Mouse (Mus musculus): ENCODE results near the gene Ddx39b.
A peak's percentile ranks its signal among the peaks of the same experiment; 100 is the strongest.
"Not testable (repeated sequence)": the region's sequence is repeated elsewhere in the genome, so short reads cannot be mapped to it uniquely, and the experiment has no call there.

Gene Ddx39b

DNA sequence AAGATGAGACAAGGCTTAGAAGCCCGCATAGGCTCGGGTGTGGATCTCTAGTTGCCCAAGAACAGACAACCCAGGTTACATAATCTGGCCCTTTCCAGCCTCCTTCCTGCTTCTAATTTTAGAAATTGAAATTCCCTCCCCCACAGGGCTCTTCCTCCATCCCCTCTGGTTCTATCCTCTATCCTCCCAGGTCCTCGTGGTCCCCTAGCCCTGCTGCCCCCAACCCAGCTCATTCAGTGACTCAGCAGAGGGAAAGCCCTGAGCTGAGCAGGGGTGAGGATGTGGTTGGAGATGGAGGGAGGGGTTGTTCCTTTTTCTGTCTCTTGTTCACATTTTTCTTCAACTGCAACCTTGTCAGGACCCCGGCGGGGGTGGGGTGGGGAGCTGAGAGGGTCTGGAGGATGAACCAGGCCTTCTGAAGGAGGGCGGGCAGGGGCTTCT is 21.9 kb upstream of the Ddx39b start:
- DNase-seq (ENCODE audit: low spot score): no peak

DNA sequence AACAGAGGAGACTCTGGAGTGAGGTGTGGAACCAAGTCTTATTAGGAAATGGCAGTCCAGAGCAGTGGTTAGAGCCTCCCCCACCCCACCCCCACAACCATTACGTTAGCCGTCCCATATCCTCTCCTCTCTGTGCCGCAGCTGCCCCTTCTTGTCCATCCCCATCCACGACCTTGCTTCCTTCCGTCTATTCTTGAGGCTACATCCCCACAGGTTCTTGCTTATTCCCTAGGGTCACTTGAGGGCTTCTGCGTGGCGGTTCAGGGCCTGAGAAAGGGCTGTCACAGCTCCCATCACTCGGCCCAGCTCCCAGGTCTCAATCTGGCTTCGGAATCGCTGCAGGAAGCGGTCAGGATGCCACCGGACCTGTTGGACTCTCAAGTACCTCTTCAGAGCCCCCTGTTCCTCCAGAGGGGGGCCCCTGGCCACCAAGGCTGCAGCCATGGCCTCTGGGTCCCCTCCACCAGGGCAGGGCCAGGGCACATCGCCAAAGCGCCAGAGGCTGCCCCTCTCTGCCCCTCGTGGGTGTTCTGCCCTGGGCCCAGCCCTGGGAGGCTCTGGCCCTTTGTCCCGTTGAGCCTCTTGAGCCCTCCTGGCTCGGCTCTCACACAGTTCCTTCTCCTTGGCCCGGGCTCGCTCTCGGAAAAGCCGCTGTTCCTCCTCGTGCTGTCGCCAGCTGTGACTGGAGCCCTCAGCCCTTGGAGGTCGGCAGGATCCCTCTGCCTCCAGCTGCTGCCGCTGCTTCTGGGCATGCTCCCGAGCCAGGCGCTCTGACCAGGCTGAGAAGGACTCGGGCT is 21.2 kb upstream of the Ddx39b start, which contains the start of gene Gm16181:
TSS of gene Gm16181 (plus strand) at position 679 of the 797 bp plus-strand sequence.
- no peak for DNase-seq (ENCODE audit: low spot score)

DNA sequence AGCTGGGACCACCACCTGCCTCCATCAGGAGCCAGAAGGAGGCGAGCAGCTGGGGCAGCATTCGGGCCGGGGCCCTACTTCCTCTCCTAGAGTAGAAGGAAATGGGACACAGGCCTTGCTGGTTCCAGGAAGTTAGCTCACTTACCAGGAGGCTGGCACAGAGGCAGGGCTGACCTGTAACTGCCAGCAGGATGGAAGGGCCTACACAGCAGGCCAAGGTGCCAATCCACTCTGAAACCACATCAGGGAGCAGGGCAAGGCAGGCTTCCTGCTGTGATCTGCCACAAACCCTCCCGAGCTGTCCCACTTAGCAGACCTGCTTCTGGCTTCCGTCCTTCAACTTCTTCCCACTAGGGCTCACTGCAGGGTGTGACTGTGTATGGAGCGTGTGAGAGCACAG is 19.2 kb upstream of the Ddx39b start:
- DNase-seq (ENCODE audit: low spot score): no peak

DNA sequence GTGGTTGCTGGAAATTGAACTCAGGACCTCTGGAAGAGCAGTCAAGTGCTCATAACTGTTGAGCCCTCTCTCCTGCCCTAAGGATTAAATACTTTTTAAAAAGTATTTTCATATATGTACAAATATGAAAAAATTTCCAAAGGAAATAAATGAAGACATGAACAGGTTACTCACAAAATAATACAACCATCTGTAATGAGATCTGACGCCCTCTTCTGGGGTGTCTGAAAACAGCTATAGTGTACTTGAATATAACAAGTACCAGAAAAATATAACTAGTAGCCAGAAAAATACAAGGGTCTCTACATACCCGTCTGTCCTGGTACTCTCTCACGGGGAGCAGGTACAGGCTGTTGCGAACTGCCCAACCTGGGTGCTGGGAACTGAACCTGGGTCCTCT is 16.9 kb upstream of the Ddx39b start:
- DNase-seq (ENCODE audit: low spot score): no peak

DNA sequence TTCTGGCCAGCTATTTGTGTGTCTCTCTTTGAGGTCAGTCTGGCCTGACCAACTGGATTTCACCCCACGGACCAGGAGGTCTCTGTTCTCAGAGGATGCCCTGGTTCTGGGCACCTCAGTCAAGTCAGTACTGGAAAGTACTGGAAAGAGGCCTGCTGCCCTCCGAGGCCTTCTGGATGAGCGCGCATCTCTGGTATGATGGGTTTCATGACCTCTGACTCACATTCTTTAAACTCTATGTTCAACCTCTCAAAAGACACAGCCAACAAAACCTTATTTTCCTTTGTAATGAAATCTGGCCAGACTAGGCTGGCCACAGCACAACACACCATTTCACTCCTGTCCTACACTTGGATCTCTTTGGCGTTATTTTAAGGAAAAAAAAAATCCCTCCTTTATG is 16.1 kb upstream of the Ddx39b start:
- DNase-seq (ENCODE audit: low spot score): no peak

DNA sequence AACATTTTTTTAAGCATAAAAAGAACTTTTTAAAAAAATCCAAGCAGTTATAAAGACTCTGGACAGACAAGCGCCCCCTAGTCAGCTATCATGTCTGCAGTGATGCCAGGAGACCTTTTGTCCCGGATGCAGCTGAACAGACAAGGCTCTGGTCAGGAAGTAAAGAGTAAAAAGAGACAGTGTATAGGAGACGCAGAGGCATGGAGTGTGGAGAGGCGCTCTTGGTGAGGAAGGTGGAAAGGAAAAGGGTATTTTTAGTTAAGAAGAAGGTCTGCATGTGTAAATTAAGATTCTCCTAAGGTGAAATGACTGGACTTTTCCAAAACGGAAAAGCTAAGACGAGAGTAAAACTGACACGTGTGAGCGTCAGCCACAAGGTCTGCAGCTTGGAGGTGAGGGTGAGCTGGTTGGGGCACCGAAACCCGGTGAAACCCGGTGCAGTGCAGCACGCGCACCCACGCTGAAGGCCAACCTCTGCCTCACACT is 14.9 kb upstream of the Ddx39b start:
- no peak for DNase-seq (ENCODE audit: low spot score)

DNA sequence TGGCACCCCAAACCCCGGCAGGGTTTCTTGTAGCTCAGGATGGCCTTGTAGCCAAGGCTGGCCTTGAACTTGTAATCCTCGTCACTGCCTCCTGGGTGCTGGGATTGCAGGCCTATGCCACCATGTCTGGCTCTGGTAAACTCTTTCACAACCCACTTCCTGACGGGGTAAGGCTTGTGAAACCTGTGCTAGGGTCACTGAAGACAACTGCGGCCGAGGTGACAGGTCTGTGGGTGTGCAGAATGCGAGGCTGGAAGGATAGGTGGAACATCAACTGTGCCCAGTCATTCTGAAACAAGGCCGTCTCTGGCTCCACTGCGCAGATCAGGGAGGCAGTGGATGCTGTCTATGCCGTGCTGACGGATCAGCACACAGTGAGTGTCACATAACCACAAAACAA is 10.5 kb upstream of the Ddx39b start:
- DNase-seq (ENCODE audit: low spot score): no peak

DNA sequence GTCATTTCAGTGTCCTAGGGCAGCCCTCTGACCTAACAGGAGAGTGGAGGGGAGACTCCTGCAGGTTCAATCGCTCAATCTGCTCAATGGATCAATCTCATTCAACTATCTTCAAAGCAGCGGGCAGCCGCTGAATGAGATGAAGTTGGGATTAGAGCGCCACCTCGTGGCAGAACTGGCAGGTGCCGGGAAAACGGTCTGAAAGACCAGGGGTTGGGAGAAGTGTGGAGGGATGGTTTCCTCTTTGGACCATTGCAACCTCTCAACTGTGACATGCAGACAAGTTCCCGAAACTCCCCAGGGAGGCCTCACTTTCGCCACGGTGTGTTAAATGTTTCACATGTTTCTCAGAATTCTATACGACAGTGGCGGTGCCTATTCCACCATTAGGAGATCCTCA is 9.5 kb upstream of the Ddx39b start:
- peak; percentile 86 for DNase-seq (ENCODE audit: low spot score)

DNA sequence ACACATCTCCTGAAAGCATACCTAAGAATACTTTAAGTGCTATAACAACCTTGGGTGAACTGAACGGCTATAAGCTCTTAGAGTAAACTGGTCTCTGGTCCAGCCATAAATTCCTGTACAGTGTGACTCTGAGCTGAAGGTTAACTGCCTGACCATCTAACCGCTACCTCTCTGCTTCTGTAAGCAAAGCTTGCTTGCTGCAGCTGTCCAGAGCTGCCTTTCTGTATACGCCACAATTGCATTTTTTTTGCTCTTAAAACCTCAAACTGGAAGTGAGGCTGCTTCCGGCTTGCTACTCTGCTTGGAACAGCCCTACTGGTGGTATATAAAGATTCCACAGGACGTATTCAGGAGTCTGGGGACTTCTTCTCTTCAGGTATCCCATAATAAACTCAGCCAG is 8.9 kb upstream of the Ddx39b start:
- DNase-seq (ENCODE audit: low spot score): no peak

DNA sequence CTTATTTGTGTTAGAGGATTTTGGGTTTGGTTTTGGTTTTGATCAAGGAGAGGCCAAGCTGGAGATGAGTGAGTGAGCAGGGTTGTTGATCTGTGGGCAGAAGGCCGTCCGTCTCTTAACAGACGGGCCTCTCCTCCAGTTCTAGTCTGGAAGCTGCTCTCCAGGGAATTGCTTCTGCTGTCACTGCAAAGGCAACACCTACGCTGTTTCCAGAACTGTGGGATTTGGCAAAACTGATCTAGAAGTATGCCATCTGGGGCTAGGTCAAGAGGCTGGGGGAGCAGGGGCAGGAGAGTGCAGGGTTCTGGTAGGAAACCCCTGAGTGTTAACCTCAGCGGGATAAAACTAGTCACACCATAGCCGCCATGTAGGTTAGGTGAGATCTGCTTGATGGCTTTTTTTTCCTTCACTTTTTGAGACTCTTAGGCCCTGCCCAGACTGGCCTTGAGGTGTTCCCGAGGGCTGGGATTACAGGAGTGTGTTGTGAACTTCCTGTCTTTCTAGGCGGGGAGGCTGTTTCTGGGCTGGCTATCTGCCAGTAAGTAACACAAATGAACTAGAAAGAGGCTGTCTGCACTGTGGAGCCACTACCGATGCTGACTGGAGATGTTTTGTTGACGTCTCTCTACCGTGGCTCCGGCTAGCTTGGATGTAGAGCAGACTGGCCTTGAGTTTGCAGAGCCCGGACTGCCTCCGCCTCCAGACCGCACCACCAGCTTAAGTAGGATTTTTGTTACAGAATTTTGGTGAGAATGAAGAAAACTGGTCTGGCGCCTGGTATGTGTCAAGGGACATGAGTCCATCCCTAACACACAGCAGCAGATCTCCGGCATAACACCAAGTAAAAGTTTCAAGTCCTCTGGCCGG is 8.2 kb upstream of the Ddx39b start, which contains the start of gene Atp6v1g2:
TSS of gene Atp6v1g2 (plus strand) at position 547 of the 867 bp plus-strand sequence.
- no peak for DNase-seq (ENCODE audit: low spot score)

DNA sequence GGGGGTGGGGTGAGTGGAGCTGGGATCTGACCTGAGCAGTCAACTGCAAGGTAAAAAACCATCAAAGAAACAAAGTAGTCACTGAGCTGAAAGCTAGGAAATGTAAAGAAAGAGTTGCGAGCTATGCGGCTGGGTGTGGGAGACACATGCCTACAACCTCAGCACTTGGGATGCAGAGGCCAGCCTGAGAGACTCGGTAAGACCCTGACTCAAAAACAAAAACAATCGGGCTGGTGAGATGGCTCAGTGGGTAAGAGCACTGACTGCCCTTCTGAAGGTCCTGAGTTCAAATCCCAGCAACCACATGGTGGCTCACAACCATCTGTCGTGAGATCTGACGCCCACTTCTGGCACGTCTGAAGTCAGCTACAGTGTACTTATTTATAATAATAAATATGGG is 7.5 kb upstream of the Ddx39b start:
- not testable (repeated sequence) for DNase-seq (ENCODE audit: low spot score)

DNA sequence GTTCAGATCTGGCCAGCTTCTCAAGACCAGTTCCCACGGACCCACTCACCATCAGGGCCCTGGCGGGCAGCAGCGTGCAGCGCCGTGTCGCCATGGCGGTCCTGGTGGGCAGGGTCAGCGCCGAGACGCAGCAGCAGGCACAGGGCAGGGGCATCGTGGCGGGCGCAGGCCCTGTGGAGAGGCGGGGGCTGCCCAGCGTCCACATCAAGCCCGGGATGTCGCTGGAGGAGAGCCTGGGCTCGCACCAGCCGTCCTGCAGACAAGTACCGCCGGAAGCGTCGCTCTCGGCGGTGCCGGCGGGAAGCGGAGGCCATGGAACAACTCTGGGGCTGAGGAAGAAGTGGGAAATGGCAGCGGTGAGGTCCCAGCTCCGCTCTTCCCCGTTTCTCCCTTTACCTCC is 6.6 kb upstream of the Ddx39b start:
- no peak for DNase-seq (ENCODE audit: low spot score)

DNA sequence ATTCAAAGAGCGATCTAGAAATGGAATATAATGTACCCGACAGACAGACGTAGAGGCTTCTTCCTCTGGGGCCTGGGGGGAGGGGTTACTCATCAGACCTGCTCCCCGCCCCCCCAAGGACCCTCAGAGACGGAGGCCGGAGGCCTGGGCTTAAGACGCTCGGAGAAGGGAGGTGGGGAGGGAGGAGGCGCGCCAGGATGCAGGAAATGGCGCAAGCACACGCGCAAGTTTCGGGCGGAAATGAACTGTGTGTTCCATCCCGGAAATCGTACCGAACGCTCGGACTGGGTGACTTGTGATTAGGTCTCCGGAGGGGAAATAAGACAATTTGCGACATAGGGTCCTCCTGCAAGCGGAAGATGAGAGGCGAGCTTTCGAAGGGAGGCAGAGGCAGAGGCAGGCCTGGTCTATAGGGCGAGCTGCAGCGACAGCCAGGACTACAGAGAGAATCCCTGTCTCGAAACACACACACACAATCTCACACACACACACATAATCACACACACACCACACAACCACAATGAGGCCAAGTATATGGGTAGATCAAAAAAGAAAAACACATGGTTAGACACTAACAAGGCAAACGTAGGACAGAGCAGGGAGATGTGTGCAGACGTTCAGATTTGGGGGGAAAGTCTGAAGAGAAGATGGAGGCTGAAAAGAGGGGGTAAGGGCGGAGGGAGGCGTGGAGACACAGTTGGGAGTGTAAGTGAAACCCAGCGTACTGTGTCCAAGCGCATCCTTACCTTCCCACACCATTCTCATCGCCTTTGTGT is 5.7 kb upstream of the Ddx39b start, which contains the start of gene Nfkbil1:
TSS of gene Nfkbil1 (minus strand) at position 179 of the 776 bp plus-strand sequence.
- DNase-seq (ENCODE audit: low spot score): peak; percentile 96

DNA sequence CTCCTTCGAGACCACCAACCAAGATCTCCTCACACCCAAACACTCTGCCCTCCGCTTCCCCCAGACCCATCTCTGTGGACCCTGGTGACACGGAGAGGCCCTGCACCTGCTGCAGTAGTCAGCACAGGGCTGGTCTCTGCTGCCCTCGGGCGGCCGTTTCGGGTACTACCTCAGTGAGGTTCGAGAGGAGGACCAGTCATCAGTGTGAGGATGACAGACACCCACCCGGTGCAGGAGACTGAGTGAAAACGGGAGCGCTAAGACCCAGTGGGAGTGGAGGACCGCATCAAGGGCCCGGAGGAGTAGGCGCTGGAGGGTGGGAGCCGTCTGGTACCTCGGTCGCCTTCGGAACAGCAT is 5.2 kb upstream of the Ddx39b start:
- DNase-seq (ENCODE audit: low spot score): peak; percentile 95

DNA sequence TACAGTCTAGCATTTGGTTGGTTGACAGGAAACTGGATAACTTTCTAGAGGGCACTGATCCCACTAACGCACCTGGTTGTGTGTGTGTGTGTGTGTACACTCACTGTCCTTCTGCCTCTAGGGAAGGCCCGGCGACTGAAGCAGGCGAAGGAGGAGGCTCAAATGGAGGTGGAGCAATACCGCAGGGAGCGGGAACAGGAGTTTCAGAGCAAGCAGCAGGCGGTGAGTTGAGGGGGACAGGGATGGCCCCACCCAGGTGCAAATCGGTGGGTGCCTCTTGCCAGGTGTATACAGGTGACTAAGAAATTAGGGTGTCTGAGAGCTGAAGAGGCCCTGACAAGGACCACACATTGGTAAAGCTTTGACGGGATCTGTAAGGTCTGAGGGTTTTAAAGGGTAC is 4.5 kb upstream of the Ddx39b start:
- DNase-seq (ENCODE audit: low spot score): no peak

DNA sequence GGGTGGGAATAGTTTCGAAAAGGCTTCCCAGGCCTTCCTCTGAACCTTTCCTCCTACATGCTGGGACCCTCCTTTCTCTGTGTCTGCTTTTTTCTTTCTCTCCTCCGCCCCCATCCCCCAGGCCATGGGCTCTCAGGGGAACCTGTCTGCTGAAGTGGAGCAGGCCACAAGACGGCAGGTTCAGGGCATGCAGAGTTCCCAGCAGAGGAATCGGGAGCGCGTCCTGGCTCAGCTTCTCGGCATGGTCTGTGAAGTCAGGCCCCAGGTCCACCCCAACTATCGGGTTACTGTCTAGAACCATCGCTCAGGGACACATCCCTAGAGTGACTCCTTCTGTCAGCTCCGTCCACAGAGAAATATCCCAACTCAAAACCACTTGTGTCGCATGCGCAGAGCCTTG is 4.0 kb upstream of the Ddx39b start:
- DNase-seq (ENCODE audit: low spot score): no peak

DNA sequence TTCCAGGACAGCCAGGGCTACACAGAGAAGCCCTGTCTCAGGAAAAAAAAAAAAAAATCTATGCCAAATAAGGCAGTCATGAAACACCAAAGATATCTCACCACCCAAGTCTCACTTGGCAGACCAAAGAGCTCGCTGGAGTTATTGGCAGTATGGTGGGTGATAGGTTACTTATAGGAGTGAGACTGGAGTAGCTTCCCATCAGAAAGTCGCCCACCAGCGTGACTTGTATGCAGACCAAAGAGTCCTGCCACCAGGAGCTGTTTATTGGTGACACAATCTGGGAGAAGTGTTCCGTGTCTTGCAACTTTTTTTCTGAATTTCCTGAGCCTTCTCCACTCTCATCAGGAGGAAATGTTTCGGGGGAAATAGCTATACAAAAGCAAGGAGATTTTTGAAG is 1.8 kb upstream of the Ddx39b start:
- no peak for DNase-seq (ENCODE audit: low spot score)

DNA sequence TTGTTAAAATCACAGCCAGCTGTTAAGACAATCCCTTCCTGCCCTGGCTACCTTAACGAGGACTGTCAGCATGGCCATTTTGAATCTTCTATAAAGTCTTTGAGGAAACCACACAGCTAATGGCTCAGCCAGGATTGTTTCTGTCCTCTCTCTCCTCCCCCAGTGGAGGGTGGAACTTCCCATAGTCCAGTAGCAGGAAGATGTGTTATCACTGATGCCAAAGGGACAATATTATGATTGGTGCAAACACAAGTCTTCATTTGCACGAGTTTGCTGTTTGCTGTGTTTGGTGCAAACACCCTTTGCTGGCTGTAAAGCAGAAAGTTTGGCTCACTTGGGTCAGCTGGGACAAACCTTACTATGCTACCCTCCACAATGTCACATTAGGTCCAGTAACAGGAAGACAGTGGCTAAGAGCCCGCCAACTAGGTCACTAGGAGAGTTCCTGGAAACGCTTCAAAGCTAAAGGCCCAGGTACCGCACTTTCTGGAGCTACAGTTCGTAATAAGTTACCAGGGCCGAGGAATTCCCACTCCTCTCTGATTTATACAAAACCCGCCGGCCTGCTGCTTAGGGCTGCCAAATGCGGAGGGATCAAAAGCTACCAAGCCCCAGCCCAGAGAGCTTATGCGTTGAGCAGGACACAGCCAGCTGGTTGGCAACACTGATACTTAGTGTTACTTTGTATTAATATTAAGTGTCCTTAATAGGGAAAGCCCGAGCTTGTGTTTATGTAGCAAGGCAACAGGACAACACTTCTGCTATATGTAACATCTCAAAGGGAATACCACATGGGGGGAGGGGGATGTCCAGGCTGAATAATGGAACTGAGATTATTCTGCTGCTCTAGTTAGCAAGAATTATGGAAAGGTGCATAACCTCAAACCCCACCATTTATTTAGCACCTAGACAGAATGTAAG is 902 bp upstream of the Ddx39b start:
- no peak for DNase-seq (ENCODE audit: low spot score)

DNA sequence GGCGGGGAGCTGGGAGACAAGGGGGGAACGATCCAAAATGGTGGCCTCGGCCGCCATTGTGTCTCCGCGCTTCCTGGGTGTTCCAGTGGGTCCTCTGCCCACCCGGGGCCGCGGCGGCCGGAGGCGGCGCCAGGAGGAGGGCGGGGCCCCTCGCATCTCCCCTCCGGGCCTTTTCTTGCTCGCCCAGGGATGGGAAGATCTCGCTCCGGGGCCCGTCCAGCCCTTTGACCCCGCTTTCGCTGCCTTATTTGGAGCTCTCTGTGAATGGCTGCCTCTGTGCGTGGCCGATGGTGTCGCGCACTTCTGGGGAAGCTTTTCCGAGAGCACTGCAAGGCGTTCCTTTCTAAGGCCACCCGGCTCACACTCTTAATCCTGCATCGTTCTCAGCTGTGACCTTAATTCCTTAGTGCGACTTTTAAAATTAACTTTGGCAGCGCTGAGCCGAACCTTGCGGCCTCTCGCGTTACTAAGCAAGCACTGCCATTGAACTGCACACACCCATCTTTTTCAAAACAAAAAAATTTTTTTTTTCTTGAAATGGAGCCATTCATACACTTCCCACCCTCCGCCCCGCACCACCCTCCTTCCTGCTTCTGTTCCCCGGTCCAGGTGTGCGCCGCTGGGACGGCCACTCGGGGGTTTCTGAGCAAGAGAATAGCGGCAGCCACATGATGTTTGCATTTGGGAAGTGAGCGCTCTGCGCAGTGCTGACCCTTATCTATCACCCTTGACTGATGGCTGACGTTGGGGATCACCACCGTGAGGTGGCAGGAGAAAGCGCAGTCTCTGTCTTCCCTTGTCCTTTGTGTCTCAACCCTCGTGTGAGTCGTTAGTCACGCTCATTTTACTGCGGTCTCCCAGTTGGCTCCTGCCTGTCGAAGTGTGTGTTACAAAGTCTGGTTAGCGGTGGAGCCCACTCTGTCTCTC is 732 bp downstream of the Ddx39b start:
- DNase-seq (ENCODE audit: low spot score): no peak

DNA sequence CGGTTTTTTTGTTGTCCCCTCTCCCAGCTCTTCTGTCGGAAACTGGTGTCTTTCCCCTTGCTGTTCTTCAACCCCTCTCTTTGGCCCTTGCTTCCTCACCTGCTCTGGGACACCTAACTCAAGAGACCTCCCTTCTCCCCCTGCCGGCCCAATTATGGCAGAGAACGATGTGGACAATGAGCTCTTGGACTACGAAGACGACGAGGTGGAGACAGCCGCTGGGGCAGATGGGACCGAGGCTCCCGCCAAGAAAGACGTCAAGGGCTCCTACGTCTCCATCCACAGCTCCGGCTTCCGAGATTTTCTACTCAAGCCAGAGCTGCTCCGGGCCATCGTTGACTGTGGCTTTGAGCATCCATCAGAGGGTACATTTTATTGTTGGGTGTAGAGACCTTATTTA is 1.5 kb downstream of the Ddx39b start:
- no peak for DNase-seq (ENCODE audit: low spot score)

Data from lung, postnatal 25 days (tissue).